Mouse (Mus musculus): ENCODE measurements around the gene Dclre1a. TPM values are rescaled to one million over a fixed set of nuclear protein-coding genes. Genes with fewer than 3 reads are reported as not detected.

Gene Dclre1a
- polyA plus RNA-seq (2012; ENCODE audit: insufficient read depth, insufficient read length, missing spikeins): 5.2 and 5.5 TPM in 2 replicates

- Histone ChIP-seq H3K4me3 (ENCODE audit: insufficient read depth, low read depth, low read length) (peak within 1 kb of the TSS; percentile 96), H3K4me1 (ENCODE audit: control insufficient read depth, insufficient read depth, insufficient read length, low read length) (no peaks in the 10 kb centered on the region)
These were observed at the start of gene Dclre1a for GRCm38 (mm10) chr19:56547456-56548229. Gene Dclre1a (minus strand): TSS chr19:56548222.

GRCm38 (mm10) chr19:56592472-56592871, 44.5 kb upstream of the Dclre1a start:
- Histone ChIP-seq H3K4me1 (ENCODE audit: control insufficient read depth, insufficient read depth, insufficient read length, low read length) (no peaks in the 10 kb centered on the region; the same call in 1 of the 2 replicates), H3K27ac (replicated peaks; ENCODE audit: low read depth, low read length) (no peak overlapping the region), H3K4me3 (ENCODE audit: insufficient read depth, low read depth, low read length) (no peak overlapping the region)

More at GRCm38 (mm10) chr19:56547456-56548229, at the start of gene Dclre1a:
- H3K27ac ChIP-seq (replicated peaks; ENCODE audit: low read depth, low read length): peak within 1 kb of the TSS; percentile 93

- Histone ChIP-seq H3K4me1 (ENCODE audit: control insufficient read depth, insufficient read depth, insufficient read length, low read length) (no peaks in the 10 kb centered on the region; the same call in 1 of the 2 replicates), H3K27ac (replicated peaks; ENCODE audit: low read depth, low read length) (no peak overlapping the region), H3K4me3 (ENCODE audit: insufficient read depth, low read depth, low read length) (no peak overlapping the region)
These were observed 42.2 kb upstream of the Dclre1a start for GRCm38 (mm10) chr19:56590250-56590649.

- no peaks in the 10 kb centered on the region; the same call in 1 of the 2 replicates for H3K4me1 ChIP-seq (ENCODE audit: control insufficient read depth, insufficient read depth, insufficient read length, low read length)
These were observed 41.4 kb upstream of the Dclre1a start for GRCm38 (mm10) chr19:56589455-56589854.

GRCm38 (mm10) chr19:56589008-56589407, 41.0 kb upstream of the Dclre1a start:
- H3K4me1 ChIP-seq (ENCODE audit: control insufficient read depth, insufficient read depth, insufficient read length, low read length): no peaks in the 10 kb centered on the region; the same call in 1 of the 2 replicates
- no peak overlapping the region for H3K4me3 ChIP-seq (ENCODE audit: insufficient read depth, low read depth, low read length)
- no peak overlapping the region for H3K27ac ChIP-seq (replicated peaks; ENCODE audit: low read depth, low read length)

More at GRCm38 (mm10) chr19:56589455-56589854, 41.4 kb upstream of the Dclre1a start:
- Histone ChIP-seq H3K27ac (replicated peaks; ENCODE audit: low read depth, low read length) (no peak overlapping the region), H3K4me3 (ENCODE audit: insufficient read depth, low read depth, low read length) (no peak overlapping the region)

GRCm38 (mm10) chr19:56588205-56588626, 40.2 kb upstream of the Dclre1a start:
- 0 out of 2 replicates have a peak overlapping the region, but pooled peaks have one; percentile 15 for H3K27ac ChIP-seq (replicated peaks; ENCODE audit: low read depth, low read length)
- no peaks in the 10 kb centered on the region; the same call in 1 of the 2 replicates for H3K4me1 ChIP-seq (ENCODE audit: control insufficient read depth, insufficient read depth, insufficient read length, low read length)

GRCm38 (mm10) chr19:56586320-56586719, 38.3 kb upstream of the Dclre1a start:
- Histone ChIP-seq H3K4me3 (ENCODE audit: insufficient read depth, low read depth, low read length) (no peak overlapping the region), H3K4me1 (ENCODE audit: control insufficient read depth, insufficient read depth, insufficient read length, low read length) (no peaks in the 10 kb centered on the region; the same call in 1 of the 2 replicates), H3K27ac (replicated peaks; ENCODE audit: low read depth, low read length) (no peak overlapping the region)

More at GRCm38 (mm10) chr19:56588205-56588626, 40.2 kb upstream of the Dclre1a start:
- no peak overlapping the region for H3K4me3 ChIP-seq (ENCODE audit: insufficient read depth, low read depth, low read length)

GRCm38 (mm10) chr19:56584288-56584687, 36.3 kb upstream of the Dclre1a start:
- Histone ChIP-seq H3K27ac (replicated peaks; ENCODE audit: low read depth, low read length) (no peak overlapping the region), H3K4me3 (ENCODE audit: insufficient read depth, low read depth, low read length) (no peak overlapping the region), H3K4me1 (ENCODE audit: control insufficient read depth, insufficient read depth, insufficient read length, low read length) (no peaks in the 10 kb centered on the region; the same call in 1 of the 2 replicates)

- Histone ChIP-seq H3K27ac (replicated peaks; ENCODE audit: low read depth, low read length) (no peak overlapping the region), H3K4me1 (ENCODE audit: control insufficient read depth, insufficient read depth, insufficient read length, low read length) (no peaks in the 10 kb centered on the region; the same call in 1 of the 2 replicates), H3K4me3 (ENCODE audit: insufficient read depth, low read depth, low read length) (no peak overlapping the region)
These were observed 35.8 kb upstream of the Dclre1a start for GRCm38 (mm10) chr19:56583785-56584184.

GRCm38 (mm10) chr19:56581981-56582380, 34.0 kb upstream of the Dclre1a start:
- H3K27ac ChIP-seq (replicated peaks; ENCODE audit: low read depth, low read length): no peak overlapping the region
- no peaks in the 10 kb centered on the region for H3K4me1 ChIP-seq (ENCODE audit: control insufficient read depth, insufficient read depth, insufficient read length, low read length)

GRCm38 (mm10) chr19:56577801-56578200, 29.8 kb upstream of the Dclre1a start:
- H3K4me3 ChIP-seq (ENCODE audit: insufficient read depth, low read depth, low read length): no peak overlapping the region
- H3K27ac ChIP-seq (replicated peaks; ENCODE audit: low read depth, low read length): no peak overlapping the region
- no peaks in the 10 kb centered on the region for H3K4me1 ChIP-seq (ENCODE audit: control insufficient read depth, insufficient read depth, insufficient read length, low read length)

More at GRCm38 (mm10) chr19:56581981-56582380, 34.0 kb upstream of the Dclre1a start:
- H3K4me3 ChIP-seq (ENCODE audit: insufficient read depth, low read depth, low read length): no peak overlapping the region

GRCm38 (mm10) chr19:56573184-56573583, 25.2 kb upstream of the Dclre1a start:
- no peaks in the 10 kb centered on the region for H3K4me1 ChIP-seq (ENCODE audit: control insufficient read depth, insufficient read depth, insufficient read length, low read length)
- no peak overlapping the region for H3K4me3 ChIP-seq (ENCODE audit: insufficient read depth, low read depth, low read length)
- no peak overlapping the region for H3K27ac ChIP-seq (replicated peaks; ENCODE audit: low read depth, low read length)

- Histone ChIP-seq H3K4me1 (ENCODE audit: control insufficient read depth, insufficient read depth, insufficient read length, low read length) (no peaks in the 10 kb centered on the region), H3K4me3 (ENCODE audit: insufficient read depth, low read depth, low read length) (no peak overlapping the region), H3K27ac (replicated peaks; ENCODE audit: low read depth, low read length) (no peak overlapping the region)
These were observed 23.9 kb upstream of the Dclre1a start for GRCm38 (mm10) chr19:56571913-56572312.

GRCm38 (mm10) chr19:56571234-56571633, 23.2 kb upstream of the Dclre1a start:
- Histone ChIP-seq H3K27ac (replicated peaks; ENCODE audit: low read depth, low read length) (no peak overlapping the region), H3K4me1 (ENCODE audit: control insufficient read depth, insufficient read depth, insufficient read length, low read length) (no peaks in the 10 kb centered on the region), H3K4me3 (ENCODE audit: insufficient read depth, low read depth, low read length) (no peak overlapping the region)

GRCm38 (mm10) chr19:56570781-56571180, 22.8 kb upstream of the Dclre1a start:
- no peak overlapping the region for H3K27ac ChIP-seq (replicated peaks; ENCODE audit: low read depth, low read length)
- H3K4me3 ChIP-seq (ENCODE audit: insufficient read depth, low read depth, low read length): no peak overlapping the region
- no peaks in the 10 kb centered on the region for H3K4me1 ChIP-seq (ENCODE audit: control insufficient read depth, insufficient read depth, insufficient read length, low read length)
